Mouse (Mus musculus): ENCODE results near the gene Tm6sf2. TPM values are rescaled to one million over a fixed set of nuclear protein-coding genes. Genes with fewer than 3 reads are reported as not detected.

Tm6sf2 gene
- polyA plus RNA-seq, 1 experiment from 2014 or later, result 1.3 TPM

- Histone ChIP-seq H3K4me1 (ENCODE audit: control insufficient read depth, insufficient read depth, low read length) (no peaks in the 10 kb centered on the region), H3K4me2 (ENCODE audit: low read depth, low read length) (no peak overlapping the region), H3K9me3 (ENCODE audit: control insufficient read depth, low read length) (no peaks in the 10 kb centered on the region), H3K4me3 (ENCODE audit: low read depth, low read length) (no peak overlapping the region), H3K36me3 (ENCODE audit: control insufficient read depth, insufficient read depth, low read length) (peaks cover 79% of the 10 kb centered on the region), H3K9ac (replicated peaks; ENCODE audit: low read depth, low read length) (no peak overlapping the region), H3K27ac (ENCODE audit: low read depth, low read length) (no peak overlapping the region), H3K27me3 (ENCODE audit: control insufficient read depth, insufficient read depth, low read length) (no peaks in the 10 kb centered on the region)
- WGBS, result 86% methylated on average over 2 of the region's 2 CpGs
- ATAC-seq (ENCODE audit: low read depth), result no peak
These were observed 37.7 kb downstream of the Tm6sf2 start for GRCm38 (mm10) chr8:70110451-70110850.

DNA sequence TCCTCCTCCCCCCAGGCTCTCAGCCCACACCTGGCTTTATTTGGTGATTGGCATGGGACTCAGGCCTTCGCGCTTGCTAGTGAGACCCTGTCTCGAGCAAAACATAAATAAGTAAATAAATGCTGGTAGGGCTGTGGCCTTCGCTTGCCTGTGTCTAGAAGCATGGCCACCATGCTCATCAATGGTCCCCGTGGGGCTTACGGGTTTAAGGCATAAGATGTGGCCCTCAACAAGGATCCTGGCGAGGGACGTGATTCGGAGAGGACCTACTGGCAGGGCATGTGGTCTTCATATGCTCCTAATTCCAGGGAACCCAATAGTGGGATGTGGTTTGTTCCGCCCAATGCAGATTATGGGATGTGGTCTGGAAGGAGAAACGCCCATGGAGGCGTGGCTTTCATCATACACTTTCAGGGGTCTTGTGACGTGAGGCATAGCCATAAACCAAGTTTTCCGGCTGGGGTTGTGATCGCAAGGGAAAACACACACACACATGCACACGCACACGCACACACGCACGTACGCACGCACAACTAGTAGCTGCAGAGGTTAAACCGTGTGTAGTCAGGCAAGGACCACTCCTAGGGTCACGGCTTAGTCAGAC, 38.6 kb downstream of the Tm6sf2 start:
- no peak overlapping the region for H3K4me3 ChIP-seq (ENCODE audit: low read depth, low read length)
- 56% methylated on average over 23 of the region's 23 CpGs for WGBS
- H3K4me2 ChIP-seq (ENCODE audit: low read depth, low read length), result no peak overlapping the region
- ATAC-seq (ENCODE audit: low read depth), result no peak; the same call in 1 of the 2 replicates
- H3K27ac ChIP-seq (ENCODE audit: low read depth, low read length), result no peak overlapping the region
- H3K9me3 ChIP-seq (ENCODE audit: control insufficient read depth, low read length), result no peaks in the 10 kb centered on the region
- H3K27me3 ChIP-seq (ENCODE audit: control insufficient read depth, insufficient read depth, low read length), result no peaks in the 10 kb centered on the region
- H3K36me3 ChIP-seq (ENCODE audit: control insufficient read depth, insufficient read depth, low read length), result peaks cover 78% of the 10 kb centered on the region
- no peaks in the 10 kb centered on the region for H3K4me1 ChIP-seq (ENCODE audit: control insufficient read depth, insufficient read depth, low read length)
- H3K9ac ChIP-seq (replicated peaks; ENCODE audit: low read depth, low read length), result no peak overlapping the region

DNA sequence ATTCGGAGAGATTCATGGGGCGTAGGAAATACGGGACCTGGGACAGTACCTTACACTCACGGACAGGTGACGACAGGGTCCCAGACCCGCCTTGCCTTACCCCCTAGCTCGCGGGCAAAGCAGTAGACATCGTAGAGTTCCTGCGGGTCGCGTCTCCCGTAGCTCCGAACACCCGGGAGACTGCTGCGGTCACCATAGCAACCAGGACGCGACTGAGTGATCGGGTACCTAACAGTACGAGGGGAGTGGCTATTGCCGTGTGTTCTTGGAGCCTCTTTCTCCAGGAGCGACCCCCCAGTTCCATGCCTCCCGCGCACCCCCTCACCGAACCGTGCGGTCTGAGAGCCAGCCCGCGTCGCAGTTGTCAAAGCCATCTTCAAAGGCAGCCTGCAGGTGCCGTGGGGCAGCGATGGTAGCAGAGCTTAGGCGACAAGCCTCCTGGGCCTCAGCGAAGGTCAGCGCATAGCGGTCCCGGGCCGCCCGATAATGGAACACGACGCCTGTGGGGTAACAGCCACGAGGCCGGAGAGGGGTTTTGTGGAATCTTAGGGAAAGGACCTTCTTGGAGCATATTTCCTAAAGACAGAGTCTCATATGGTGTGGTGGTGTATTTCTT, 39.8 kb downstream of the Tm6sf2 start:
- Histone ChIP-seq H3K4me1 (ENCODE audit: control insufficient read depth, insufficient read depth, low read length) (peaks cover 10% of the 10 kb centered on the region), H3K27ac (ENCODE audit: low read depth, low read length) (no peak overlapping the region), H3K9ac (replicated peaks; ENCODE audit: low read depth, low read length) (no peak overlapping the region), H3K4me2 (ENCODE audit: low read depth, low read length) (no peak overlapping the region), H3K27me3 (ENCODE audit: control insufficient read depth, insufficient read depth, low read length) (no peaks in the 10 kb centered on the region), H3K9me3 (ENCODE audit: control insufficient read depth, low read length) (no peaks in the 10 kb centered on the region), H3K4me3 (ENCODE audit: low read depth, low read length) (no peak overlapping the region), H3K36me3 (ENCODE audit: control insufficient read depth, insufficient read depth, low read length) (peaks cover 65% of the 10 kb centered on the region)
- ATAC-seq (ENCODE audit: low read depth), result no peak; the same call in 1 of the 2 replicates
- 8% methylated on average over 43 of the region's 43 CpGs for WGBS

- peaks cover 23% of the 10 kb centered on the region for H3K4me1 ChIP-seq (ENCODE audit: control insufficient read depth, insufficient read depth, low read length)
- H3K36me3 ChIP-seq (ENCODE audit: control insufficient read depth, insufficient read depth, low read length), result peaks cover 50% of the 10 kb centered on the region
- H3K4me3 ChIP-seq (ENCODE audit: low read depth, low read length), result no peak overlapping the region
- WGBS, result 24% methylated on average over 6 of the region's 6 CpGs
- H3K9me3 ChIP-seq (ENCODE audit: control insufficient read depth, low read length), result no peaks in the 10 kb centered on the region
- H3K27ac ChIP-seq (ENCODE audit: low read depth, low read length), result no peak overlapping the region
- H3K4me2 ChIP-seq (ENCODE audit: low read depth, low read length), result no peak overlapping the region
- no peak for ATAC-seq (ENCODE audit: low read depth)
- H3K27me3 ChIP-seq (ENCODE audit: control insufficient read depth, insufficient read depth, low read length), result no peaks in the 10 kb centered on the region
- H3K9ac ChIP-seq (replicated peaks; ENCODE audit: low read depth, low read length), result no peak overlapping the region
These were observed 41.8 kb downstream of the Tm6sf2 start for GRCm38 (mm10) chr8:70114488-70114887.

GRCm38 (mm10) chr8:70114892-70115291, 42.2 kb downstream of the Tm6sf2 start:
- no peaks in the 10 kb centered on the region for H3K9me3 ChIP-seq (ENCODE audit: control insufficient read depth, low read length)
- ATAC-seq (ENCODE audit: low read depth), result no peak
- peaks cover 23% of the 10 kb centered on the region for H3K4me1 ChIP-seq (ENCODE audit: control insufficient read depth, insufficient read depth, low read length)
- no peaks in the 10 kb centered on the region for H3K27me3 ChIP-seq (ENCODE audit: control insufficient read depth, insufficient read depth, low read length)
- no peak overlapping the region for H3K4me2 ChIP-seq (ENCODE audit: low read depth, low read length)
- WGBS, result 74% methylated on average over 13 of the region's 13 CpGs
- no peak overlapping the region for H3K9ac ChIP-seq (replicated peaks; ENCODE audit: low read depth, low read length)
- H3K27ac ChIP-seq (ENCODE audit: low read depth, low read length), result no peak overlapping the region
- peaks cover 46% of the 10 kb centered on the region for H3K36me3 ChIP-seq (ENCODE audit: control insufficient read depth, insufficient read depth, low read length)
- H3K4me3 ChIP-seq (ENCODE audit: low read depth, low read length), result no peak overlapping the region

DNA sequence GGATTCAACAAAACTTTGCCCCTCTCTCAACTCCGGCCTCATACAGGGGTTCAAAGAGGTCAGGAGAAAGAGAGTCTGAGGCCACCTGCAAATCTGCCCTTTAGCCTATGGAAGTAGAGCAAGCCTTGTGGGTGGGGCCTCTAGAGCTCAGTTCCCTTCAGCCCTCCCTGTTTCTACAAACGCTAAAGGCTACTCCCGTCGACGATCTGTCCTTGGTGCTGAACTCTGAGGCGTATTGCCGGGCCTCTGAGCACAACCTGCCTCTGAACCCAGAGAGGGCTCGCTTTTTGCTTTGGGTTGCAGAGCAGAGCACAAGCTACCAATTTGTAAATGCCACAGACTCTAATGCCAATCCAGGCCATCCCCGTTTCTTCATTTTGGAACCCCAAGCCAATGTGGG, 44.9 kb downstream of the Tm6sf2 start:
- Histone ChIP-seq H3K4me1 (ENCODE audit: control insufficient read depth, insufficient read depth, low read length) (peaks cover 23% of the 10 kb centered on the region), H3K4me3 (ENCODE audit: low read depth, low read length) (no peak overlapping the region), H3K9ac (replicated peaks; ENCODE audit: low read depth, low read length) (peak overlapping the region; percentile 17; the same call in 1 of the 2 replicates), H3K27ac (ENCODE audit: low read depth, low read length) (no peak overlapping the region), H3K27me3 (ENCODE audit: control insufficient read depth, insufficient read depth, low read length) (no peaks in the 10 kb centered on the region), H3K4me2 (ENCODE audit: low read depth, low read length) (peak overlapping the region; percentile 88), H3K9me3 (ENCODE audit: control insufficient read depth, low read length) (no peaks in the 10 kb centered on the region), H3K36me3 (ENCODE audit: control insufficient read depth, insufficient read depth, low read length) (peaks cover 21% of the 10 kb centered on the region; the same call in 1 of the 2 replicates)
- WGBS, result 9% methylated on average over 9 of the region's 9 CpGs
- no peak for ATAC-seq (ENCODE audit: low read depth)

DNA sequence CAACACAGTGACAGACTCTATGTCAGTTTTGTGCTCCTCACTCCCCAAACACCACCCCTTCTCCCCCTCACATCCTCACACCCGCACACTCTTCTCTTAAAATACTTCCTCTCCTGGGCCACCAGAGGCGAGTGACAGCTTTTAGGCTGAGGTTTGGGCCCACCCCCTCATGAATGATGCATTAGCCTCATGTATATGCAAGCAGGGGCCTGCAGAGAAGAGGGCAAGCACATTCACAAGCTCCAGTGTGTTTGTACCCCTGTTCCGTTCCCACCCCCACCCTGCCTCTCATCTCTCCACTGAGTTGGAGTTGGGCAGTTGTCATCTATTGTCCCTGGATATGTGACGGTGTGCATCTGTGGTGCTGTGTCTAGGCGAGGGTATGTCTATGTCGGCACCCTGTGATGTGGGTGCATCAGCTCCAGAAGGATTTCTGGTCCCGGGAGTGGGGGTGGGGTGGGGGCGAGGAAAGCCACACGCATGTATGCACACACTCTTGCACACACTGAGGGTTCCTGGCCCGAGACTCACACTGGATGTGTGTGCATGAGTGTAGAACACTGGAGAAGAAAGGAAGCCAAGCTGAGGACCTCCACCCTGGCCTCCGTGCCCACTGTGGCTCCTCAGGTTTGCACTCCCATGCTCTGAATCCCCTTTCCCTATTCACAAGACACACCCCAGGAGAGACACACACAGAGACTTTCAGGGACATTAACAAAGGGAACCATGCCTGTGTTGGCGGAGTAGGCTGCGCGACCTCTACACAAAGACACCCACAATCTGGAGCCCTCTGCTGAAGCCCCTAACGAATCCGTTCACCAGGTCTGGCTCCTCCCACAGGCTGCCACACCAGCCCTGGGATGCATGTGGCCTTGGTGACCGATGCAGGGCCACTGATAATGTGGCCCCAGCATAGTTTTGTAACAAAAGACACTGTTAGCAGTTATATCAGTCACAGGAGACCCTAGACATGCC, 46.3 kb downstream of the Tm6sf2 start:
- H3K27ac ChIP-seq (ENCODE audit: low read depth, low read length), result peak overlapping the region; percentile 92
- peak overlapping the region; percentile 81 for H3K9ac ChIP-seq (replicated peaks; ENCODE audit: low read depth, low read length)
- peak overlapping the region; percentile 88 for H3K4me2 ChIP-seq (ENCODE audit: low read depth, low read length)
- no peaks in the 10 kb centered on the region for H3K27me3 ChIP-seq (ENCODE audit: control insufficient read depth, insufficient read depth, low read length)
- H3K4me3 ChIP-seq (ENCODE audit: low read depth, low read length), result peak overlapping the region; percentile 66
- H3K36me3 ChIP-seq (ENCODE audit: control insufficient read depth, insufficient read depth, low read length), result peaks cover 12% of the 10 kb centered on the region; the same call in 1 of the 2 replicates
- peaks cover 23% of the 10 kb centered on the region for H3K4me1 ChIP-seq (ENCODE audit: control insufficient read depth, insufficient read depth, low read length)
- H3K9me3 ChIP-seq (ENCODE audit: control insufficient read depth, low read length), result no peaks in the 10 kb centered on the region
- ATAC-seq (ENCODE audit: low read depth), result peak; percentile 83
- 2% methylated on average over 17 of the region's 17 CpGs for WGBS

DNA sequence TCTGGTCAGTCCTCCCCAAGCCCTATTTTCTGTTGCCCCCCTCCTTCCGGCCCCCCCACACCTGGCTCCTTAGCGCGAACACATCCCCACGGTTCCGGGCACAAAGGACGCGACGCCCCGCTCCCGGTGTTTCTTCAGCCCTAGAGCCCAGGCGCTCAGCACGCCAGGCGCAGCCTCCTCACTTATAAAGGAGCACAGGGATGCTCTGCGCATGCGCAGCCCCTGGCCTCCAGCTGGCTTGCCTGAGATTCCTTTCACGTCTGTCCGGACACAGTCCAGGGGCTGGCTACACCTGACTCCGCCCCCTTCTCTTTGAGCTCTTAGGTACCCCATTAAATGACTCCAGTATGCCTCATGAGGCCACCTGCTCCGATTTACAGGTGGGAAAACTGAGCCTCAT, 47.9 kb downstream of the Tm6sf2 start, which contains the start of gene Ncan:
Gene Ncan, minus strand, starts transcription at position 207 of the 400 bp plus-strand sequence.
- Histone ChIP-seq H3K27me3 (ENCODE audit: control insufficient read depth, insufficient read depth, low read length) (no peaks in the 10 kb centered on the region), H3K36me3 (ENCODE audit: control insufficient read depth, insufficient read depth, low read length) (peaks cover 5% of the 10 kb centered on the region; the same call in 1 of the 2 replicates), H3K4me1 (ENCODE audit: control insufficient read depth, insufficient read depth, low read length) (peaks cover 23% of the 10 kb centered on the region), H3K4me2 (ENCODE audit: low read depth, low read length) (peak within 1 kb of the TSS; percentile 88), H3K27ac (ENCODE audit: low read depth, low read length) (peak within 1 kb of the TSS; percentile 92), H3K9me3 (ENCODE audit: control insufficient read depth, low read length) (no peaks in the 10 kb centered on the region), H3K4me3 (ENCODE audit: low read depth, low read length) (peak within 1 kb of the TSS; percentile 66), H3K9ac (replicated peaks; ENCODE audit: low read depth, low read length) (peak within 1 kb of the TSS; percentile 81)
- ATAC-seq (ENCODE audit: low read depth), result peak; percentile 73
- WGBS, result under 1% methylated on average over 19 of the region's 19 CpGs

Measured in neural tube, embryonic 14.5 days (tissue).